Mouse (Mus musculus) CD4-positive naive resting alpha-beta T cell, adult 57 days (primary cell): ENCODE measurements around the gene Lipt2. TPM values are rescaled to one million over a fixed set of nuclear protein-coding genes. Genes with fewer than 3 reads are reported as not detected.

Experiments
- total RNA-seq: library from RNA; stranded (reverse); gene quantifications from one replicate; pipeline ENCODE4 v1.2.4, GENCODE M21; 2023

Lipt2 gene
- 1.2 TPM for total RNA-seq

GRCm38 (mm10) chr7:100159105-100159841, at the start of gene Lipt2:
Gene Lipt2 (plus strand): TSS chr7:100159277.

GRCm38 (mm10) chr7:100121376-100121789, 37.7 kb upstream of the Lipt2 start, which contains the start of gene Pold3:
Gene Pold3 (minus strand): TSS chr7:100121565.

GRCm38 (mm10) chr7:100176269-100176668, 17.2 kb downstream of the Lipt2 start, which contains the start of gene Kcne3:
Gene Kcne3 (plus strand): TSS chr7:100176502.

Other genes with a start within 250 kb of the Lipt2 start
- gene Rnf169, start 178.8 kb upstream of the Lipt2 start, total RNA-seq = 23.8 TPM
- not detected for gene Chrdl2, start 153.1 kb upstream of the Lipt2 start, total RNA-seq
- gene Pold3, start 37.7 kb upstream of the Lipt2 start, total RNA-seq = 48.8 TPM
- gene Kcne3, start 17.2 kb downstream of the Lipt2 start, total RNA-seq = not detected
- 35.4 TPM for gene Pgm2l1, start 68.1 kb downstream of the Lipt2 start, total RNA-seq
- gene P4ha3, start 126.2 kb downstream of the Lipt2 start, total RNA-seq = not detected
- 79.2 TPM for gene C2cd3, start 213.0 kb downstream of the Lipt2 start, total RNA-seq
- 35.8 TPM for gene Ppme1, start 213.0 kb downstream of the Lipt2 start, total RNA-seq